Mouse (Mus musculus) hematopoietic multipotent progenitor cell, adult 10-12 weeks (in vitro differentiated cells): Measurements from ENCODE around the gene Cyp1a2. TPM values are rescaled to one million over a fixed set of nuclear protein-coding genes. Genes with fewer than 3 reads are reported as not detected.

ENCODE experiments used
- polyA plus RNA-seq: library from polyadenylated mRNA; stranded (reverse); fragments of >175 nt; gene quantifications from 2 replicates; pipeline ENCODE4 v1.2.3, GENCODE M21; 2012; ENCODE audit warnings: low replicate concordance

The Cyp1a2 gene
- polyA plus RNA-seq, result not detected in 2 replicates

GRCm38 (mm10) chr9:57683520-57683919 is at the start of gene Cyp1a2:
Gene Cyp1a2, minus strand, starts transcription at chr9:57683703.

GRCm38 (mm10) chr9:57708068-57708719 is 24.7 kb upstream of the Cyp1a2 start, which contains the start of gene Edc3:
Gene Edc3, plus strand, starts transcription at chr9:57708540.

GRCm38 (mm10) chr9:57687751-57688150 is 4.2 kb upstream of the Cyp1a2 start, which contains the start of gene Cyp1a1:
Gene Cyp1a1, plus strand, starts transcription at chr9:57687928.

GRCm38 (mm10) chr9:57653283-57653682 is 30.2 kb downstream of the Cyp1a2 start, which contains the start of gene Csk:
Gene Csk, minus strand, starts transcription at chr9:57653631.

Other genes with a start within 250 kb of the Cyp1a2 start
- 12.9 and 25.2 TPM in 2 replicates for gene Ppcdc, start 243.6 kb downstream of the Cyp1a2 start, polyA plus RNA-seq
- 6.0 and 7.6 TPM in 2 replicates for gene Scamp5, start 215.6 kb downstream of the Cyp1a2 start, polyA plus RNA-seq
- 0.11 and 0.12 TPM in 2 replicates for gene Rpp25, start 179.7 kb downstream of the Cyp1a2 start, polyA plus RNA-seq
- gene Cox5a, start 162.4 kb downstream of the Cyp1a2 start, polyA plus RNA-seq, result 201 and 210 TPM in 2 replicates
- gene Fam219b, start 146.2 kb downstream of the Cyp1a2 start, polyA plus RNA-seq, result 15.7 and 42.7 TPM in 2 replicates
- 2.1 and 4.2 TPM in 2 replicates for gene Mpi, start 130.9 kb downstream of the Cyp1a2 start, polyA plus RNA-seq
- 13.8 and 74.4 TPM in 2 replicates for gene Scamp2, start 122.8 kb downstream of the Cyp1a2 start, polyA plus RNA-seq
- 16.0 and 24.7 TPM in 2 replicates for gene Ulk3, start 94.3 kb downstream of the Cyp1a2 start, polyA plus RNA-seq
- gene Cplx3, start 77.4 kb downstream of the Cyp1a2 start, polyA plus RNA-seq, result not detected in 2 replicates
- gene Lman1l, start 62.9 kb downstream of the Cyp1a2 start, polyA plus RNA-seq, result 0.10 and 0.49 TPM in 2 replicates
- gene Csk, start 30.1 kb downstream of the Cyp1a2 start, polyA plus RNA-seq, result 759 and 915 TPM in 2 replicates
- gene Cyp1a1, start 4.2 kb upstream of the Cyp1a2 start, polyA plus RNA-seq, result not detected in 2 replicates
- 2.4 and 6.9 TPM in 2 replicates for gene Edc3, start 24.8 kb upstream of the Cyp1a2 start, polyA plus RNA-seq
- 49.6 and 59.2 TPM in 2 replicates for gene Clk3, start 82.2 kb upstream of the Cyp1a2 start, polyA plus RNA-seq
- 31.6 and 49.8 TPM in 2 replicates for gene Arid3b, start 153.1 kb upstream of the Cyp1a2 start, polyA plus RNA-seq
- 78.4 and 108 TPM in 2 replicates for gene Ubl7, start 227.3 kb upstream of the Cyp1a2 start, polyA plus RNA-seq